Mouse (Mus musculus) hindbrain, embryonic 12.5 days (tissue): ENCODE results near the gene Flad1. TPM values are rescaled to one million over a fixed set of nuclear protein-coding genes. Genes with fewer than 3 reads are reported as not detected.

Experiments used
- ATAC-seq: fragments of 200-750 bp; cut with Nextera tagmentation; 2 replicates; pipeline ENCODE4 v1.8.0; 2017; ENCODE audit warnings: moderate TSS enrichment; ENCODE audit not compliant: low FRiP score
- H3K27ac ChIP-seq: fragments of 300-500 bp; sonication (generic); 2 replicates; pipeline ENCODE4 v1.5.1; 2016; ENCODE audit warnings: mild to moderate bottlenecking
- H3K27me3 ChIP-seq: fragments of 300-500 bp; sonication (generic); 2 replicates; pipeline ENCODE4 v1.6.1; 2016; ENCODE audit warnings: mild to moderate bottlenecking
- H3K36me3 ChIP-seq: fragments of 300-500 bp; sonication (generic); 2 replicates; pipeline ENCODE4 v1.6.1; 2016; ENCODE audit warnings: mild to moderate bottlenecking
- H3K4me1 ChIP-seq: fragments of 300-500 bp; sonication (generic); 2 replicates; pipeline ENCODE4 v1.6.1; 2016
- H3K4me2 ChIP-seq: fragments of 300-500 bp; sonication (generic); replicated peaks from 2 replicates; pipeline ENCODE4 v1.6.1; 2016; ENCODE audit warnings: mild to moderate bottlenecking
- H3K4me3 ChIP-seq: fragments of 300-500 bp; sonication (generic); 2 replicates; pipeline ENCODE4 v1.5.1; 2016; ENCODE audit warnings: mild to moderate bottlenecking
- H3K9ac ChIP-seq: fragments of 300-500 bp; sonication (generic); 2 replicates; pipeline ENCODE4 v1.6.1; 2016; ENCODE audit warnings: mild to moderate bottlenecking, moderate library complexity
- H3K9me3 ChIP-seq: fragments of 300-500 bp; sonication (generic); replicated peaks from 2 replicates; pipeline ENCODE4 v1.6.1; 2016; ENCODE audit warnings: mild to moderate bottlenecking
- WGBS: fragments of 180-500 bp; shearing (Covaris S2); methylation state at CpG from one replicate; pipeline ENCODE4 v1.1.7; 2016; 5-methylcytosine and 5-hydroxymethylcytosine counted together
- polyA plus RNA-seq: library from polyadenylated mRNA; unstranded; fragments of >200 nt; fragmentation: Nextera tagmentation; extraction: Ambion mirVana; gene quantifications from 2 replicates; pipeline ENCODE4 v1.2.1, GENCODE M21; 2016

Flad1 gene
- polyA plus RNA-seq, 1 experiment from 2014 or later = 36.9 TPM

- H3K4me2 ChIP-seq = no peak overlapping the region
- no peaks in the 10 kb centered on the region for H3K4me1 ChIP-seq
- no peak for ATAC-seq
- 75% methylated on average over 20 of the region's 20 CpGs for WGBS
- H3K4me3 ChIP-seq = no peak overlapping the region
- H3K36me3 ChIP-seq = no peaks in the 10 kb centered on the region
- H3K27ac ChIP-seq = no peak overlapping the region
- H3K9me3 ChIP-seq = no peaks in the 10 kb centered on the region
- H3K9ac ChIP-seq = no peak overlapping the region
- 0 out of 2 replicates have a peak, but pooled peaks cover 6% of the 10 kb centered on the region for H3K27me3 ChIP-seq
Measured at GRCm38 (mm10) chr3:89365486-89366414, 45.9 kb downstream of the Flad1 start.

- Histone ChIP-seq H3K9ac (no peak within 1 kb of the TSS), H3K27ac (no peak within 1 kb of the TSS), H3K4me3 (no peak within 1 kb of the TSS), H3K4me2 (no peak within 1 kb of the TSS), H3K4me1 (no peaks in the 10 kb centered on the region), H3K36me3 (no peaks in the 10 kb centered on the region), H3K27me3 (0 out of 2 replicates have a peak, but pooled peaks cover 6% of the 10 kb centered on the region), H3K9me3 (no peaks in the 10 kb centered on the region)
- WGBS = 83% methylated on average over 11 of the region's 11 CpGs
- no peak for ATAC-seq
Measured at GRCm38 (mm10) chr3:89365153-89365485, 46.6 kb downstream of the Flad1 start, which contains the start of gene Dcst1. Gene Dcst1 (minus strand): TSS chr3:89365253.

- Histone ChIP-seq H3K4me2 (no peak overlapping the region), H3K4me1 (no peaks in the 10 kb centered on the region), H3K27me3 (0 out of 2 replicates have a peak, but pooled peaks cover 6% of the 10 kb centered on the region), H3K27ac (no peak overlapping the region), H3K9me3 (no peaks in the 10 kb centered on the region), H3K9ac (no peak overlapping the region), H3K4me3 (no peak overlapping the region), H3K36me3 (no peaks in the 10 kb centered on the region)
- ATAC-seq = no peak
- WGBS = 52% methylated on average over 8 of the region's 8 CpGs
Measured at GRCm38 (mm10) chr3:89364631-89365030, 47.0 kb downstream of the Flad1 start.

GRCm38 (mm10) chr3:89361675-89362074, 50.0 kb downstream of the Flad1 start, which contains the start of gene Dcst2:
Gene Dcst2 (plus strand): TSS chr3:89361975.
- Histone ChIP-seq H3K4me2 (no peak within 1 kb of the TSS), H3K36me3 (no peaks in the 10 kb centered on the region), H3K9me3 (no peaks in the 10 kb centered on the region), H3K9ac (no peak within 1 kb of the TSS), H3K27me3 (0 out of 2 replicates have a peak, but pooled peaks cover 4% of the 10 kb centered on the region), H3K27ac (no peak within 1 kb of the TSS), H3K4me1 (no peaks in the 10 kb centered on the region), H3K4me3 (no peak within 1 kb of the TSS)
- WGBS = 88% methylated on average over 7 of the region's 7 CpGs
- ATAC-seq = no peak

- no peak overlapping the region for H3K9ac ChIP-seq
- H3K36me3 ChIP-seq = no peaks in the 10 kb centered on the region
- no peaks in the 10 kb centered on the region for H3K9me3 ChIP-seq
- no peak overlapping the region for H3K4me2 ChIP-seq
- no peak for ATAC-seq
- H3K4me3 ChIP-seq = no peak overlapping the region
- no peaks in the 10 kb centered on the region for H3K4me1 ChIP-seq
- peaks cover 10% of the 10 kb centered on the region; the same call in 1 of the 2 replicates for H3K27me3 ChIP-seq
- no peak overlapping the region for H3K27ac ChIP-seq
- 84% methylated on average over 3 of the region's 3 CpGs for WGBS
Measured at GRCm38 (mm10) chr3:89360237-89360636, 51.4 kb downstream of the Flad1 start.

- H3K9ac ChIP-seq = no peak overlapping the region
- ATAC-seq = no peak
- 64% methylated on average over 6 of the region's 6 CpGs for WGBS
- no peaks in the 10 kb centered on the region for H3K4me1 ChIP-seq
- no peaks in the 10 kb centered on the region for H3K36me3 ChIP-seq
- H3K9me3 ChIP-seq = no peaks in the 10 kb centered on the region
- peaks cover 10% of the 10 kb centered on the region; the same call in 1 of the 2 replicates for H3K27me3 ChIP-seq
- H3K4me2 ChIP-seq = no peak overlapping the region
- H3K27ac ChIP-seq = no peak overlapping the region
- H3K4me3 ChIP-seq = no peak overlapping the region
Measured at GRCm38 (mm10) chr3:89359630-89360029, 52.0 kb downstream of the Flad1 start.

GRCm38 (mm10) chr3:89356029-89356428, 55.6 kb downstream of the Flad1 start:
- ATAC-seq = no peak
- 70% methylated on average over 9 of the region's 9 CpGs for WGBS
- no peak overlapping the region for H3K27ac ChIP-seq
- peaks cover 23% of the 10 kb centered on the region; the same call in 1 of the 2 replicates for H3K27me3 ChIP-seq
- H3K9ac ChIP-seq = no peak overlapping the region
- H3K4me3 ChIP-seq = no peak overlapping the region
- no peaks in the 10 kb centered on the region for H3K36me3 ChIP-seq
- no peaks in the 10 kb centered on the region for H3K9me3 ChIP-seq
- H3K4me2 ChIP-seq = no peak overlapping the region
- H3K4me1 ChIP-seq = no peaks in the 10 kb centered on the region

GRCm38 (mm10) chr3:89355512-89355902, 56.2 kb downstream of the Flad1 start:
- ATAC-seq = no peak
- Histone ChIP-seq H3K4me3 (no peak overlapping the region), H3K27me3 (peaks cover 25% of the 10 kb centered on the region), H3K9me3 (no peaks in the 10 kb centered on the region), H3K36me3 (no peaks in the 10 kb centered on the region), H3K4me2 (no peak overlapping the region), H3K27ac (no peak overlapping the region), H3K9ac (no peak overlapping the region), H3K4me1 (peaks cover 3% of the 10 kb centered on the region)
- 80% methylated on average over 6 of the region's 6 CpGs for WGBS

- Histone ChIP-seq H3K4me2 (no peak overlapping the region), H3K9me3 (no peaks in the 10 kb centered on the region), H3K9ac (no peak overlapping the region), H3K4me3 (no peak overlapping the region), H3K27me3 (peaks cover 29% of the 10 kb centered on the region), H3K27ac (no peak overlapping the region), H3K36me3 (no peaks in the 10 kb centered on the region), H3K4me1 (peaks cover 8% of the 10 kb centered on the region)
- 21% methylated on average over 5 of the region's 5 CpGs for WGBS
- ATAC-seq = peak; percentile 31
Measured at GRCm38 (mm10) chr3:89354816-89355511, 56.7 kb downstream of the Flad1 start.

GRCm38 (mm10) chr3:89351271-89351670, 60.4 kb downstream of the Flad1 start:
- WGBS = 69% methylated on average over 5 of the region's 5 CpGs
- H3K4me3 ChIP-seq = no peak overlapping the region
- H3K4me2 ChIP-seq = no peak overlapping the region
- 0 out of 2 replicates have a peak, but pooled peaks cover 1% of the 10 kb centered on the region for H3K36me3 ChIP-seq
- H3K4me1 ChIP-seq = peaks cover 15% of the 10 kb centered on the region
- peaks cover 42% of the 10 kb centered on the region for H3K27me3 ChIP-seq
- ATAC-seq = no peak
- H3K27ac ChIP-seq = no peak overlapping the region
- H3K9me3 ChIP-seq = no peaks in the 10 kb centered on the region
- no peak overlapping the region for H3K9ac ChIP-seq
